Mouse (Mus musculus): ENCODE results near the gene Gck.
A peak's percentile ranks its signal among the peaks of the same experiment; 100 is the strongest.
"Not testable (repeated sequence)": the region's sequence is repeated elsewhere in the genome, so short reads cannot be mapped to it uniquely, and the experiment has no call there.

The Gck gene

DNA sequence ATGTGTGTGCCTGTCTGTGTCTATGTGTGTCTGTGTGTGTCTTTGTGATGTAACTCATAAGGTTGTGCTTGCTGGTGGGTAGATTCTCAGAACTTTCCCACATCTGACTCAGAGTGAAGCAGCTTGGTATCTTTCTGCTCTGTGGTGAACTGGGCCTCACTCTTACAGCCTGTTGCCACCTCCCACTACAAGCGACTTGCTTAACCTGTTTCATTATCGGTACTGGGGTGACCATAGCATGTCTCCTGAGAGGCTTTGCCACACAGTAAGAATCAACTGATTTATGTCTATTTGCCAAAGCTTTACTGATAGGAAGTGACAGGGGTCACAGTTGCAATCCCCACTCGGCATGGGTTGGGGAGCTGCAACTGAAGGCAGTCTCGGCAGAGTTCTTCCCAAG lies 41.2 kb downstream of the Gck start:
- DNase-seq (ENCODE audit: low spot score) = no peak

DNA sequence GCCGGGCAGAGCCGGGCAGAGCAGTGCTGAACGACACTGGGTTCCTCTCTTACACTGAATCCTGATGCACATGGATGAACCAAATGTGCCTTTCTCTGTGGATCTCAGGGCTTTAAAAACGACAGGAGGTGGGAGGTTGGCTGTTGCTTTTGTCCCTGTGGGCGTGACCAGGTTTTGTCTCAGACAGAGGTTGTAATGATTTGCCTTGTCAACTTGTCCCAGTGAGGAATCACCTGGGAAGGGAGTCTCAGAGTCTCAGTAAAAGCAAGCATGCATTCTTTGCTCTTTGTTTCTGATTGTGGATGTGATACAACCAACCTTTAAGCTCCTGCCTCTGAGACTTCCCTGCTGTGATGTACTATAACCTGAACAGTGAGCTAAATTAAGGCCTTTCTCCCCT lies 42.8 kb downstream of the Gck start:
- no peak for DNase-seq (ENCODE audit: low spot score)

DNA sequence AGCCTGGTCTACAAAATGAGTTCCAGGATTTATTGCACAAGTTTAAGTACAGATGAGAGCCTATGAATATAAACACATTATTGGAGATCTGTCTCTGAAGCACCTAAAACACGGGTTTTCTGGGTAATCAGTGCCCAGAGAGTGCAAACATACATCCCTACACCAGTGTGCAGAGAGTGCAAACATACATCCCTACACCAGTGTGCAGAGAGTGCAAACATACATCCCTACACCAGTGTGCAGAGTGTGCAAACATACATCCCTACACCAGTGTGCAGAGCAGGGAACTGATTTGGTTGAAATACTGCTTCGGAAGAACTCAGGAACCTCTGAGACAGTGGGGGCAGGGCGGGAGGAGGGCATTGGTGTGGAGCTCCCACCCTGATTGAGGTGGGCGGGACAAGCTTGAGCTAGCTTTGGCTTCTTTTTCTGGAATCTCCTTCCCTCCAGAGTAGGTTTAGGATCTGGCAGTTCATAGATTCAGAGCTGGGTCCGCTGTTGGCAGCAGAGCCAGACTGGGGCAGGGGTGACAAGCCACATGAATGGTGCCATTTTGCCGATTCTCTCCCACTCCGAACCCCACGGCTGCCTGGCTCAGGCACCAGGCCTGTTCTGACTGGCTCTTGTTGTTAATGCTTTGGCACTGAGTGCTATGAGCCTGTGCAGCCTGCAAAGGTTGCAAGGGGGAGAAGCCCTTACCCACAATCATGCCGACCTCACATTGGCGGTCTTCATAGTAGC lies 43.9 kb downstream of the Gck start:
- no peak for DNase-seq (ENCODE audit: low spot score)

DNA sequence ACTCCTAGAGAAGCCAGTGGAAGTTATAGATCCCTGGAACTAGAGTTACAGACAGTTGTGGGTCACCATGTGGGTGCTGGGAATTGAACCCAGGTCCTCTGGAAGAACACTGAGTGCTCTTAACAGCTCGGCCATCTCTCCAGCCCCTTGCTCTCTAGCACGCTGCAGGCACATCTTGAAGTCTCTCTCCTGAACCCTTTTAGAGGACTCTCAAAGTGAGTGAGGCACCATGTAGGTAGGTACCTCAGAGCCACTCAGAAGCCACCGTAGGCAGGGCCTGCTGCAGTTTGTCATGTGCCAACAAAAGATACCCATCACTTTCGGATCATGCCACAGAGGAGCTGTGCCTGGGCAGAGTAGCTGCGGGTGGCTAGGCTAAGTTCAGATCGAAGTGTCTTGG lies 45.0 kb downstream of the Gck start:
- no peak for DNase-seq (ENCODE audit: low spot score)

DNA sequence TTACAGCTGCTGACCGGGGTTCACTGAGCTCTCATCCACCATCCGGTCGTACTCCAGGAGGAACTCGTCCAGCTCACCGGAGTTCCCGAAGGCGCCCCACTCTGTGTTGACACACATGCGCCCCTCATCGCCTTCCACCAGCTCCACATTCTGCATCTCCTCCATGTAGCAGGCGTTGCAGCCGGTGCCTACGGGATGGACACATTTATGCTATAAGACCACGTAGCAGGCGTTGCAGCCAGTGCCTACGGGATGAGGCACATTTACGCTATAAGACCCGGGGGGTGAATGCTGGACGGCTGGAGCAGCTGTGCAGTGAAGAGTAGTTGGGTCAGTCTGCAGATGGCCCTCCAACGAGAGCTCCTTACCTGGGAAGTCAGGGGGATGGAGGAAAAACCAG lies 45.5 kb downstream of the Gck start:
- DNase-seq (ENCODE audit: low spot score) = no peak

DNA sequence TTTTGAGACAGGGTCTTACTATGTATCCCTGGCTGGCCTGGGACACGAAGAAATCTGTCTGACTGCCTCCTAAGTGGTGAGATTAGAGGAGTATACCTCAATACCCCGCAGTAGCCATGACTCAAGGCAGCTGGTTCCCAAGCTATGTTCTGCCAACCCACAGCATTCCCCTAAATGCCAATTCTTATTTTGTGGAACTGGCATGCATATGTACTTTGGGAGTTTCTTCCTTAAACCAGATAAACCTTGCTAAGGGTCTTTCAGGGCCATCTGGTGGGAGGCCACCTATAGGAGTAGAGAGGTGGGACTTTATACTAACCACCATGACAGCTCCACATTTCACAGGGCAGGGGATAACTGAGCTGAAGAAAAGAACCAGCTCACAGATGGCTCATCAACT lies 46.0 kb downstream of the Gck start:
- no peak for DNase-seq (ENCODE audit: low spot score)

DNA sequence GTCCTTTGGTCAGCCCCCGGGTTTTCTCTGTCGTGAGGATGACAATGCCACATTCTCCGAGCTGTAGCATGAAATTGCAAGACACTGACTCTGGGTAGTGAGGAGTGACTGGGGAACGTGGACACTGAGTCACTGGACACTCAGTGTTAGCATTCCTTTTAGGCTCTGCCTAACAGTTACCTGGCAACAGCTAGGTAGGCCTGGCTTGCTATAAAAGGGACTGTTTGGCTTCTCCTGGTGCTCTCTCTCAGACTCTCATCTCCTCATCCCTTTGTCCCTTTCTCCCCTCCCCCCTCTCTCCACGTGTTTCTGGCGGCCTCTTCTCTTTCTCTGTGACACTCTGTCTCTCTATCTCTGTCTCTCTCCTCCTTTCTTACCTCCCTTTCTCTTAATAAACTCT lies 47.5 kb downstream of the Gck start:
- no peak for DNase-seq (ENCODE audit: low spot score)

DNA sequence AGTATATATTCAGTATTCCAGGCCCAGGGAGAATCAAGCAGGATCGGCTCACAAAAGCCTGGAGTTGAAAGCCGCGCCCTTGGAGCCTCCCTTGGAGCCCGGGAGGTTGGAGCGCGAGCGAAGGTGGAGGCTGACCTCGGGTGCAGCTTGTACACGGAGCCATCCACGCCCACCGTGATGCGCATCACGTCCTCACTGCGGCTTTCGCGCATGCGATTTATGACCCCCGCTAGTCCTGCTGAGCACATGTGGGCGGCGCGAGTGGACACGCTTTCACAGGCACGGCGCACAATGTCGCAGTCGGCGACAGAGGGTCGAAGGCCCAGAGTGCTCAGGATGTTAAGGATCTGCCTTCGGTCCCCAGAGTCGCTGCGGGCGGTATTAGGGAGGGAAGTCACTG lies 47.9 kb downstream of the Gck start:
- DNase-seq (ENCODE audit: low spot score) = no peak

DNA sequence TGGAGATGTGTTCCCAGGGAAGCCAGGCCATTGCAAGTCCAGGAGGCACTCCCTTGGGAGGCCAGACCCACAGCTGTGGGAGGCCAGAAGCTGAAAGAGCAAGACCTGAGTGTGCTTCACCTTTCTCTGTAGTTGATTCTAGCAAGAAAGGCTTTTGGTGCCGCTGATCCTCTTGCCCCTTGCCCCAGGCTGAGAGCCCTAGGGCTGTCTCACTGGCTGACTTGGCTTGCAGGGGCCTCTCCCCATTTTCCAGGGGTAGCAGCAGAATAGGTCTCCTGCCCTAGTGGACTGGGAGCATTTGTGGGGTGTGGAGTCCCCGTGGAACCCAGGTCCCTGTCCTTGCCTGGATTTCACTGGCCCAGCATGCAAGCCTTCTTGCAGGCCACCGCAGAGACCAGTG lies 48.6 kb downstream of the Gck start:
- no peak for DNase-seq (ENCODE audit: low spot score)

DNA sequence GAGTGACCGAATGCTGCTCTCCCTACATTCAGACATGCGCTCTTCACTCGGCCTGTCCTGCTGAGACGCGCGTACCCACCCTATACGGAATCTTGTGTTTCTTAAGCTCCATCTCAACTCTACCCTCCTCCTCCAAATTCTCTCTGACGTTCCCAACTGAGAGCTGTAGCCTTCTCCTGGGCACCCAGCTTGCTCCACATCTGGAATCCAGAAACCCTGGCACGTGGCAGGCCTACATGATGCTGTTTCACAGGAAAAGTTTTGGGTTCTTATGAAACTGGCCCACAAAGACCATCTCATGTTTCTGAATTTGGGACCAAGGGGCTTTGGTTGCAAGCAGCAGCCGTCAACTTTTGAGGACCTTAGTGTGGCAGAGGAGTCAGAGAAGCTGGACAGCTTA lies 50.6 kb downstream of the Gck start:
- DNase-seq (ENCODE audit: low spot score) = no peak

DNA sequence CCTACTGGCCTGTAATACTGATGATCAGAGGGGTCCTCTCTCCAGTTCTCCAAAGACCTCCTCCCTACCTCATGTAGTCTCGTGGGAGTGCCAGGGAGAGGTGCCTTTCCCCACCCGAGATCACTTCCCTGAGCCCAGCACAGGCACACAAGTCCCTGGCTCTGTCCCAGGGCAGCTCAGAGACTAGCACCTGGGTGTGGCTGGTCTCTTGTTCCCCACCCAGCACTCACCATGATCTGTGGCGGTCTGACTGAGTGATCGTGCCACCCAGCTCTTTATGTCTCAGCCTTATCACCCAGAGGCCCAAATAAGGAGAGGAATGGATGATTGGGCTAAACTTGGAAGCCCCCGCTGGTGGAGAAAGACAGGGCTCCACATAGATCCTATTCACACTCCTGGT lies 51.4 kb downstream of the Gck start, which contains the start of gene Myl7:
TSS of gene Myl7 (minus strand) at position 252 of the 400 bp plus-strand sequence.
- DNase-seq (ENCODE audit: low spot score) = no peak

DNA sequence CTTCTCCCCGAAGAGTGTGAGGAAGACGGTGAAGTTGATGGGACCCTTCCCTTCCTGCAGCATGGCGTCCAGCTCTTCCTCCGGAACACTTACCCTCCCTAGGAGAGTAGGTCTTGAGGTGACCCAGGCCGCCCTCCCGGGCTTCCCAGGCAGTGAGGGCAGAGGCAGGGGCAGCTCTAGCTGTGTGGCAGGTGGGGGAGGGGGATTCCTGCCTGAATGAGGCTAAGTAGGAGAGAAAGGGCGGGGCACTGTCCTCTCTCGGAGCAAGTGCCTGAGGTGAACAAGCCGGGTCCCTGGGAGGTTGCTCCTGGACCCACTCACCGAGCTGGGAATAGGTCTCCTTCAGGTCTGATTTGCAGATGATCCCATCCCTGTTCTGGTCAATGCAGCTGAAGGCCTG lies 52.0 kb downstream of the Gck start:
- DNase-seq (ENCODE audit: low spot score) = no peak

DNA sequence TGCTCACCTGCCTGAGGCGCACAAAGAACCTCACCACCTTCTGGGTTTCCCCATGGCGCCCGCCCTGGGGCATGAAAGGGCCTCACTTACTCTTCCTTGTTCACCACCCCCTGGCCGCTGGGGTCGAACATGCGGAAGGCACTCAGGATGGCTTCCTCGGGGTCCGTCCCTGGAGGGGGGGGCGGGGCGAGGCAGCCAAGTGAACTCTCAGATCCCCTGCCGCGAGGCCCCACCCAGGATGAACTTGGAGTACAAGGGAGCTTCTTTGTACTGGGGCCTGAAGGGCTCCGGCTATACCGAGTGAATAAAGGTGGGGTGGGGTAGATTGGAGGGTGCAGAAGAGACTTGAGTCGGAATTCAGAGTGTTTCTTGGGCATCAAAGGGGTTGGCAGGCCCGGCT lies 52.7 kb downstream of the Gck start:
- DNase-seq (ENCODE audit: low spot score) = no peak

DNA sequence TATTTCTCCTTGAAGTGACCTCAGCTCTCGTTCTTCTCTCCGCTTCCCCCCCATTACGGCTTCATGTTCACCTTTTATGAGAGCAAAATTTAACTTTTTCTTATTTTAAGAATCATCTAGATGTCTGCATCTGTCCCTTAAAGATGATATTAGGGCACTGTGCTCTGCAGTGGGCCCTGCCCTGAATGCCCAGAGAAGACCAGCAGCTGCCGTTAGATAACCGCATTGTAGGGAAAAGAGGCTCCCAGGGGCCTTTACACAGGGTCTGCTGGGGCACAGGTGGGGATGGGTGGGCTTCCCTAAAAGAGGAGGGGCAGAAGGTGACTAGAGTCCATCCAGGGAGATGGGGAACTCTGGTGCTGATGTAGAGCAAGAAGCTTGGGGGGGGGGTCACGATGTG lies 56.1 kb downstream of the Gck start:
- no peak for DNase-seq (ENCODE audit: low spot score)

DNA sequence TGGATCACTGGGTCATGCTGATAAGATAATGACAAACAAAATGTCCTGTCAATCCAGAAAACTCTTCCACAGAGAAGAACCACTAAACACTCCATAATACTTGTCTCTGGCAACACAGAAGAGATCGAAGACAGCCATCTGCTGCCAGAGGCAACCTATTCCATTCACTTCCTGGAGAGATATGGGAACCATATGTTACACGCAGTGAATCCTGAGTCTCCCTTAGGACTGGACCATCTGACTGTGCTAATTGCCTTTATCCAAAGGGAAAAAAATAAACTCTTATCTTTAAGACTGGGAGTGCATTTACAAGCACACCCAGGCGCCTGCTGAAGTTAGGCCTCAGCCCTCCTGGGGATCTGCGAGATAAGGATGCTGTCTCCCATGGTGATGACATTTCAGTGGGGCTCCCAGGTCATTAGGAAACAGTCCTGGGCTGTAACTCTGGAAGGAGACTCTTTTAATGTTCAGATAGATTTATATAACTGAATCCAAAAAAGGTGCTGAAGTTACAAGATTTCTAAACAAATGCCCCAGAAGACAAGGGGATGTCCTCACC lies 57.0 kb downstream of the Gck start:
- no peak for DNase-seq (ENCODE audit: low spot score)

DNA sequence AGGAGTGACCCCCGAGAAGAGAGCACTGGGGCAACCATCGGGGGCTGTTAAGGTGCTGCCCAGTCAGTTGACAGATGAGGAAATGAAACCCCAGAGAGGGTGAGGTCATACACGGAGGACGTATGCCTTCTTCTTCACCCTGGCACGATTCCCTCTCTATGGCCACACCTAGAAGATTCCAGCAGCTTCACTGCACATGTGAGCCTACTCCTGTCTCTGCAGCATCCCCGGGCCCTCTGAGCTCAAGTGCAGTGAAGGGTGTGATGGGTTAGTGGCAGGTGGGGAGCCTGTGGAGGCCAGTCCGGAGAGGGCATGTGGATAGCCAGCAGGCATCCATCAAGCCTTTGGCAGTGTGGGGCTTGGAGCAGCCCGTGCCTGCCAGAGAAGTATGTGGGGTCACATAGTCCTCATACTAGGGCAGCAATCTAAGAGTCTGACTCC lies 57.7 kb downstream of the Gck start:
- DNase-seq (ENCODE audit: low spot score) = no peak

DNA sequence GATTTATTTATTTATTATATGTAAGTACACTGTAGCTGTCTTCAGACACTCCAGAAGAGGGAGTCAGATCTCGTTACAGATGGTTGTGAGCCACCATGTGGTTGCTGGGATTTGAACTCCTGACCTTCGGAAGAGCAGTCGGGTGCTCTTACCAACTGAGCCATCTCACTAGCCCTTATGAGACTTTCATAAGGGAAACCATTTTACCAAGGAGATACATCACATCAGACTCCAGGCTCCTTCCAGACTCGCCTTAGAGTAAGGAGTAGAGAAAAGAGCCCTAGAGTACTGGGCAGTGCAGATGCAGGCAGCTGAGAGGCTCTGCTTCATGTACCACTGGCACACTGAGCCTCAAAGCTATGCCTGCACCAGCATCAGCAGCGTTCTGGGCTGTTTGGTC lies 61.3 kb downstream of the Gck start:
- DNase-seq (ENCODE audit: low spot score) = not testable (repeated sequence)

DNA sequence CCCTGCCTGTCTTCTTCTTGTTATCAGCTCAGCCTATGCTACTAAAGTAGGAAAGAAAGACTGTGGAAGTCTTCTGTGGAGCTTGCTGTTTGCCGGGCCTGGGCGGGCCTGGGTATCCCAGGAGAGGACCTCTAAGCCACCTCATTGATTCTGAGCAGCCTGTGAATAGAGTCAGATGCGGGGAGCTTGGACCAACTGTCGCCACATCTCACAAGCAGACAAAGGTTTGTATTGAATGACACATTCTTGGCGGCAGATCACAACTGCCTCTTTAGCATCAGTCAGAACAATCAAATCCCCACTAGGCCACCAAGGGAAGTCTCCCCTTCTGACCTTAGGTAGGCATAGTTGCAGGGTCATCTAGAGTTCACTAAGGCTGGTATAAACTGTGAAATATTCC lies 62.6 kb downstream of the Gck start:
- no peak for DNase-seq (ENCODE audit: low spot score)

DNA sequence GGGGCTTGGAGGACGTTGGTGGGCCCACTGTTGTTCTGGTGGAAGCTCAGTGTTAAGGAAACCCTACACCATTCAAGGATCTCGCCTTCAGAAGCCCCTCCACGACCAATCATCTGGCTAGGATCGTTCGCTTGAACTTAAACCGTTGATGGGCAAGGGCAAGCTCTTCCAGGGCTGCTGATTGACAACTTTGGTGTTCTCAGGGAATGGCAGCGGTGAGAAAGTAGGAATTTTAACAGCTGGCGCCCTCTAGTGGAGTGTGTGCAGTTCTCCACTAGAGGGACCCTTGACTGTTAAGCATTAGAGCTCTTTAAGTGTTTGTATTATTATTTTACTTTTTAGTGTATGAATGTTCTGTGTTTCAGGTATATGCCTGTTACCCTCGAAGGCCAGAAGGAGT lies 63.7 kb downstream of the Gck start:
- peak; percentile 88 for DNase-seq (ENCODE audit: low spot score)

DNA sequence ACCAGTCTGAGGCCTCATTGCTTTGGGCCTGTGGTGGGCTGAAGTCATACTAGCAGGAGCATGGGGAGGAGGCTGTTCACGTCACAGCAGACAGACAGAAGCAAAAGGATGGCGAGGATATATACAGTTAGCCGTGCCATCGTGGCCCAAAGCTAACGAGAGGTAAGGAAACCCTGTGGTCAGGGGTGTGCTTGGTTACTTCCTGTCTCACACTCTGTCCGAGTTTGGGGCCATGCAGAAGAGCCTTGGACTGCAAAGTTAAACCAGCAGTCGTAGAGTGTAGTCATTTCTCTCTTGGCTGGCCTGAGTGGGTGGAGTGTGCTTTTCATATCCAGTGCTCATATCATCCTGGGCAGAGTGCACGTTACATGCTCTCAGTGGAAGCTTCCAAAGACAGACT lies 67.4 kb downstream of the Gck start:
- peak; percentile 22 for DNase-seq (ENCODE audit: low spot score)

DNA sequence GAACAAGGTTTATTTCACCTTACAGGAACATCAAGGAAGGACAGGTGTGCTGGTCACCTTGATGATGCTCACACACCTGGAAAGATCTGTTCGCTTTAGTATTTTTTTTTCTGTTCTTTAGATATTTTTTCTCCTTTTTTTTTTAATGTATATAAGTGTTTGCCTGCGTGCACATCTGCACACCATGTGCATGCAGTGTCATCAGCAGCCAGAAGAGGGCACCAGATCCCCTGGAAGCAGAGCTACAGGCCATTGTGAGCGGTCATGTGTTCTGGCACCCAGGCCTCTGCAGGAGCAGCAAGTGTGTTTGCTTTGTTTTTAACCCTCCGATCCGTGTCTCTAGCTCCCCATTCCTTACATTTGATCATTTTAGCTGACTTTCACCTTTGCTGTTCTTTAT lies 70.0 kb downstream of the Gck start:
- DNase-seq (ENCODE audit: low spot score) = peak; percentile 44

DNA sequence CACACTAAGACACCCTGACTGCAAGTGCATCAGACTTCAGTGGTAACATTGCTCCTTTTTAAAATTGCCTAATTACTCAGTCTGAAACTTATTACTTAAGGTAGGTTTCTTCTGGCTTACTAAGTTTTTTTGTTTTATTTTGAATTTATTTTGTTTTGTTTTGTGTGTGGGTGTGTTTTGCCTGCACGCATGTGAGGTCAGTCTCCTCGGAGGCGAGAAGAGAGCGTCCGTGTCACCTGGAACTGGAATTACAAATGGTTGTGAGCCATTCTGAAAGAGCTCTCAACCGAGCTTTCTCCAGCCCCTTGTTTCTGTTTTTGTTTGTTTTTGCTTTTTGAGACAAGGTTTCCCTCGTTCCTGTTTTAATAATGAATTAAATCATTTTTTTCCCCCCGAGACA lies 71.2 kb downstream of the Gck start:
- no peak for DNase-seq (ENCODE audit: low spot score)

DNA sequence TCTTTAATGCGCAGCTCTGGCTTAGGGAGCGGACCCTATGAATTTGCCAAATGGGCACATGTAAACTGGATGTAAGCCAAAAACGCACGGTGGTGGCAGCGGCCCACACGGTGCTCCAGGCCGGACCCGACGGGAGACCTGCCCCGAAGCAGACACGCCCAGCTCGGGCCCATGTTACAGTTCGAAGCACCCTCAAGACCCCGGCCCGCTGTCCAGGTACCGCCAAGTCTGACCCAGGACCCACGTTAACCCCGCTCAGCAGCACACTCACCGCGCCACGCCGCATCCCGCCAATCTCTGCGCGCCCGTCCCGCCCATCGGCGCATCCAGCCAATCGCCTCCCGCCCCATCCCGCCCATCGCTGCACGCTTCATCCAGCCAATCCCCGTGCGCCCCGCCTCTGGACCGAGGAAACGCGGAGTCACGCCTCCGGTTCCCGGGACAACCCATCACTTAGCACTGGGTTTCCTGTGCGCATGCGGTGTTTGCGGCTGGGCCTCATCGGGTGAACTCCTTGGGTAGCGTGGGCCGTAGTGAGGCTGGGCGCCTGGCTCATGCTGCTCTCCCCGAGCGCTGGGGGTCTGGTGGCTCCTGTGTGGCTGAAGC lies 71.9 kb downstream of the Gck start, which contains the start of gene Pold2:
TSS of gene Pold2 (minus strand) at position 372 of the 606 bp plus-strand sequence.
- DNase-seq (ENCODE audit: low spot score) = peak; percentile 98

DNA sequence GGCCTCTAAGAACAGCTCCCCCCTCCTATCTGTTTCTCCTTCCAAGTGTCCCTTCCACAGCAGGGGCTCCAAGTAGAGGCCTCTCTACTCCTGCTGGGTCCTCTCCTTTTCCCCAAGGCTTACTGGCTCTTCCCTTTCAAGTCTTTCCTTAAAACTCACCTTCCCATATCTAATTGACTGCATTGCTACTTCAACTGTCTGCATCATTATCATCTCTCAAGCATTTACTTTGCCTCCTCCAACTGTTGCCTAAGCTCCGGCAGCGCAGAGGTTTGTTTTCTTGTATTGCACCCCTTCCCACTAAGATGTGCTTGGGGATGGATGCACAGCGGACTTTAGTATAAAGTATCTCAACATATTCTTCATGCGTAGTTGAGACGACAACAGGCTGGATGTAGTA lies 72.5 kb downstream of the Gck start:
- peak; percentile 14 for DNase-seq (ENCODE audit: low spot score)

All from adipocyte (in vitro differentiated cells).